Mouse (Mus musculus): ENCODE measurements around the gene A730009L09Rik. TPM values are rescaled to one million over a fixed set of nuclear protein-coding genes. Genes with fewer than 3 reads are reported as not detected.

The A730009L09Rik gene
- polyA plus RNA-seq, 1 experiment from 2014 or later = not detected

GRCm38 (mm10) chr16:84559569-84560278 is 44.8 kb downstream of the A730009L09Rik start:
- DNase-seq (ENCODE audit: low spot score) = peak; percentile 29

DNA sequence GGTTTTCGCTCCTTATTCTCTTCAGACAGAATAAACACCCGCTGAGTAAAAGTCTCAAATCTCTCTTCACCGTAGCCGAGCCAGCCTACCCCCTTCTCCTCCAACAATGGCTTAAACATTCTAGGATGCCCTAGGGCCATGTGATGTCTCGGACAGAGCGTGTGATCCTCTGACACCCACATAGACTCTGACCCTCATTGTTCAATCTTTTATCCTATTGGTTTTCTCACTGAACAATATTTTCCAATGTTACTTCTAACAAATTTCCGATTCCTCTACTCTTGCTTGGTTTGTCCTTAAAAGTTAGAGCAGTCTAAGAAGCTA is 45.3 kb downstream of the A730009L09Rik start:
- DNase-seq (ENCODE audit: low spot score) = no peak

Other genes with a start within 250 kb of the A730009L09Rik start
- 46.2 and 57.5 TPM in 2 replicates for gene Mrpl39, start 220.6 kb downstream of the A730009L09Rik start, polyA plus RNA-seq (2015; fragmentation: Nextera tagmentation; extraction: Ambion mirVana)